Mouse (Mus musculus) neural tube, embryonic 15.5 days (tissue): ENCODE data around the gene Zc3h7a. TPM values are rescaled to one million over a fixed set of nuclear protein-coding genes. Genes with fewer than 3 reads are reported as not detected.
A peak's percentile ranks its signal among the peaks of the same experiment; 100 is the strongest.
"Not testable (repeated sequence)": the region's sequence is repeated elsewhere in the genome, so short reads cannot be mapped to it uniquely, and the experiment has no call there.

ENCODE experiments used
- ATAC-seq: fragments of 200-750 bp; cut with Nextera tagmentation; 2 replicates; pipeline ENCODE4 v1.8.0; 2017; ENCODE audit warnings: mild to moderate bottlenecking, moderate TSS enrichment, moderate library complexity; ENCODE audit not compliant: low FRiP score
- H3K27ac ChIP-seq: fragments of 300-500 bp; sonication (generic); replicated peaks from 2 replicates; pipeline ENCODE4 v1.5.1; 2015; ENCODE audit warnings: mild to moderate bottlenecking, inconsistent platforms
- H3K27me3 ChIP-seq: fragments of 300-500 bp; sonication (generic); replicated peaks from 2 replicates; pipeline ENCODE4 v1.6.1; 2015; ENCODE audit warnings: inconsistent platforms
- H3K36me3 ChIP-seq: fragments of 300-500 bp; sonication (generic); 2 replicates; pipeline ENCODE4 v1.6.1; 2015; ENCODE audit warnings: inconsistent platforms
- H3K4me1 ChIP-seq: fragments of 300-500 bp; sonication (generic); 2 replicates; pipeline ENCODE4 v1.6.1; 2015; ENCODE audit warnings: inconsistent platforms
- H3K4me2 ChIP-seq: fragments of 300-500 bp; sonication (generic); 2 replicates; pipeline ENCODE4 v1.6.1; 2015; ENCODE audit warnings: inconsistent platforms, mild to moderate bottlenecking, moderate library complexity
- H3K4me3 ChIP-seq: fragments of 300-500 bp; sonication (generic); replicated peaks from 2 replicates; pipeline ENCODE4 v1.5.1; 2015; ENCODE audit warnings: mild to moderate bottlenecking, inconsistent platforms
- H3K9ac ChIP-seq: fragments of 300-500 bp; sonication (generic); replicated peaks from 2 replicates; pipeline ENCODE4 v1.6.1; 2015; ENCODE audit warnings: mild to moderate bottlenecking, inconsistent platforms
- H3K9me3 ChIP-seq: fragments of 300-500 bp; sonication (generic); replicated peaks from 2 replicates; pipeline ENCODE4 v1.6.1; 2016; ENCODE audit warnings: inconsistent platforms
- WGBS: fragments of 180-500 bp; shearing (Covaris S2); methylation state at CpG from one replicate; pipeline ENCODE4 v1.1.7; 2015; ENCODE audit warnings: mixed read lengths; 5-methylcytosine and 5-hydroxymethylcytosine counted together
- polyA plus RNA-seq: library from polyadenylated mRNA; unstranded; fragments of >200 nt; fragmentation: Nextera tagmentation; extraction: Ambion mirVana; gene quantifications from 2 replicates; pipeline ENCODE4 v1.2.1, GENCODE M21; 2015

Zc3h7a gene
- polyA plus RNA-seq, 1 experiment from 2014 or later: 73.4 TPM

GRCm38 (mm10) chr16:11176884-11177244, 671 bp upstream of the Zc3h7a start:
- Histone ChIP-seq H3K36me3 (no peaks in the 10 kb centered on the region), H3K9me3 (no peaks in the 10 kb centered on the region), H3K27ac (peak overlapping the region; percentile 91), H3K4me3 (peak overlapping the region; percentile 86), H3K27me3 (0 out of 2 replicates have a peak, but pooled peaks cover 2% of the 10 kb centered on the region), H3K9ac (peak overlapping the region; percentile 86), H3K4me2 (peak overlapping the region; percentile 83), H3K4me1 (peaks cover 24% of the 10 kb centered on the region)
- 4% methylated on average over 4 of the region's 4 CpGs for WGBS
- ATAC-seq: no peak

DNA sequence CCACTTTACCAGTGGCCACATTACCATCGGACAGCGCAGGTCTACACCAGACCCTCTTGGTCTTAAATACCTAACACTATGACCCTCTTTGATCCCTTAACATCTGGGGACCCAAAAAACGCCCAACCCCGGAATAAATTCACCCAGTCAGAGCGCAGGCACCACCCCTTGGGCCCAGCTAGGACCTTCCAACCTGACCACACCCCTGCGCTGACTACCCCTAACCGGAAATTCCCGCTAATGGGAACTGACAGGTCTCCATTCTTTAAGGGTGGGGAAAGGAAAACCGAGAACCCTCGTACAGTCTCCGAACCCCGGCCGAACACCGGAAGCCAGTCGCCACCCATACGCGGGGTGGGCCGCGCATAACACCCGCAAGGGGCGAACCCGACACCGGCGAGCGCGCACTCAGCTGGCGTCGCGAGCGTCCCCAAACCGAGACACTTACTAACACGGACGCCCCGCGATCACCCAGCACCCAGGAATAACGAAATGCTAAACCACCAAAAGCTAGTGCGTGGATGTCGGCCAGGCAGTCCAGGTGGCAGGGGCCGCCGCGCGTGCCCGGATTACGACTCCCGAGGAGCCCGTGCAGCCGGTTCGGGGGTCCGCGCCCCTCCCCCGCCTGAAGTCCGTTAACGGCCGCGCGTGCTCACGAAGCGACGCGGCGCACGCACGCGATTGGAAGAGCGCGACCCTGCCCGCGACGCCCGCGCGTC, 545 bp downstream of the Zc3h7a start:
- Histone ChIP-seq H3K27ac (peak overlapping the region; percentile 91), H3K27me3 (0 out of 2 replicates have a peak, but pooled peaks cover 2% of the 10 kb centered on the region), H3K4me2 (peak overlapping the region; percentile 83), H3K36me3 (no peaks in the 10 kb centered on the region), H3K9me3 (no peaks in the 10 kb centered on the region), H3K4me3 (peak overlapping the region; percentile 86), H3K9ac (peak overlapping the region; percentile 86), H3K4me1 (peaks cover 24% of the 10 kb centered on the region)
- under 1% methylated on average over 51 of the region's 72 CpGs for WGBS
- peak; percentile 66 for ATAC-seq

- Histone ChIP-seq H3K4me1 (peaks cover 24% of the 10 kb centered on the region), H3K4me3 (peak overlapping the region; percentile 86), H3K9me3 (no peaks in the 10 kb centered on the region), H3K27ac (peak overlapping the region; percentile 91), H3K36me3 (no peaks in the 10 kb centered on the region), H3K27me3 (0 out of 2 replicates have a peak, but pooled peaks cover 2% of the 10 kb centered on the region), H3K9ac (peak overlapping the region; percentile 86), H3K4me2 (peak overlapping the region; percentile 83)
- WGBS: 8% methylated on average over 9 of the region's 9 CpGs
- ATAC-seq: no peak
Observed at GRCm38 (mm10) chr16:11175100-11175488, 1.1 kb downstream of the Zc3h7a start.

- Histone ChIP-seq H3K27ac (peak overlapping the region; percentile 91; the same call in 1 of the 2 replicates), H3K27me3 (0 out of 2 replicates have a peak, but pooled peaks cover 2% of the 10 kb centered on the region)
- WGBS: 7% methylated on average over 10 of the region's 10 CpGs
Observed at GRCm38 (mm10) chr16:11174671-11175081, 1.5 kb downstream of the Zc3h7a start.

DNA sequence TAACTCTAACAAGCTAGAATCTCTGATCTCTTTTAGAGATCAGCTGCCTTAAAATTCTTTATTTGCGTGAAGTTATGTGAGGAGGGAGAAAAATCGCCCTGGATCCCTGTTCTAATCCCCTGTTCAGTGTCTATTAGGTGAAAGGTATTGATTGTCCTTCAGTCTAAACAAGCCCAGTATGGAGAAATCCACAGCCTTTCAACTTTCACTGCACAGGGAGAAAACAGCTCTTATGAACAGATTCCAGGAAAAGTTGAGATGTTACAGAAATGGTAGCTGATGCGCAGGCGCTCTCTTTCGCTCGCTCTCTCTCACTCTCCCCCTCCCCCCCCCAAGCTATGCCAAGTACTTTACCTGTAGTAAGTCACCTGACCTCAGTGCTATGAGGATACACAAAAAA, 4.5 kb downstream of the Zc3h7a start:
- H3K27ac ChIP-seq: no peak overlapping the region
- peaks cover 18% of the 10 kb centered on the region for H3K4me1 ChIP-seq
- ATAC-seq: no peak
- 94% methylated on average over 6 of the region's 6 CpGs for WGBS
- no peaks in the 10 kb centered on the region for H3K9me3 ChIP-seq
- no peak overlapping the region for H3K4me2 ChIP-seq
- no peaks in the 10 kb centered on the region for H3K27me3 ChIP-seq
- H3K4me3 ChIP-seq: no peak overlapping the region
- no peak overlapping the region for H3K9ac ChIP-seq
- H3K36me3 ChIP-seq: no peaks in the 10 kb centered on the region

More at GRCm38 (mm10) chr16:11174671-11175081, 1.5 kb downstream of the Zc3h7a start:
- Histone ChIP-seq H3K36me3 (no peaks in the 10 kb centered on the region), H3K4me2 (peak overlapping the region; percentile 83), H3K4me1 (peaks cover 24% of the 10 kb centered on the region), H3K9me3 (no peaks in the 10 kb centered on the region), H3K9ac (peak overlapping the region; percentile 86; the same call in 1 of the 2 replicates), H3K4me3 (peak overlapping the region; percentile 86)
- ATAC-seq: no peak

DNA sequence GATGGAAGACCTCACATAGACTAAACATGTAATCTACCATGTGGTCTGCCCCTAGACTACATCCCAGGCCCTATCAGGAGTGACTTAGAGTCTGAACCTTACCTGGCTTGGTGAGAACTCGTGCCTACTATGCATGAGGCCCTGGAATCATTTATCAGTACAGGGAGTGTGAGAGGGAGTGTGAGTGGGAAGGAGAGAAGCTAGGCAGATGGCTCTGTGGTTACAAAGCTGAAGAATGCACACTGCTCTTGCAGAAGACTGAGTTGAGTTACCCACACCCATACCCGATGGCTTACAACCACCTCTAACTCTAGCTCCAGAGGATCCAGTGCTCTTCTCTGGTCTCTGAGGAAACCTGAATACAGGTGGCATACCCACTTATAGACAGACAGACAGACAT, 9.8 kb downstream of the Zc3h7a start:
- 95% methylated on average over 2 of the region's 2 CpGs for WGBS
- no peak overlapping the region for H3K27ac ChIP-seq
- H3K9me3 ChIP-seq: no peaks in the 10 kb centered on the region
- ATAC-seq: no peak
- H3K27me3 ChIP-seq: no peaks in the 10 kb centered on the region
- peaks cover 14% of the 10 kb centered on the region for H3K36me3 ChIP-seq
- H3K4me3 ChIP-seq: no peak overlapping the region
- no peak overlapping the region for H3K9ac ChIP-seq
- H3K4me2 ChIP-seq: no peak overlapping the region
- no peaks in the 10 kb centered on the region; the same call in 1 of the 2 replicates for H3K4me1 ChIP-seq

DNA sequence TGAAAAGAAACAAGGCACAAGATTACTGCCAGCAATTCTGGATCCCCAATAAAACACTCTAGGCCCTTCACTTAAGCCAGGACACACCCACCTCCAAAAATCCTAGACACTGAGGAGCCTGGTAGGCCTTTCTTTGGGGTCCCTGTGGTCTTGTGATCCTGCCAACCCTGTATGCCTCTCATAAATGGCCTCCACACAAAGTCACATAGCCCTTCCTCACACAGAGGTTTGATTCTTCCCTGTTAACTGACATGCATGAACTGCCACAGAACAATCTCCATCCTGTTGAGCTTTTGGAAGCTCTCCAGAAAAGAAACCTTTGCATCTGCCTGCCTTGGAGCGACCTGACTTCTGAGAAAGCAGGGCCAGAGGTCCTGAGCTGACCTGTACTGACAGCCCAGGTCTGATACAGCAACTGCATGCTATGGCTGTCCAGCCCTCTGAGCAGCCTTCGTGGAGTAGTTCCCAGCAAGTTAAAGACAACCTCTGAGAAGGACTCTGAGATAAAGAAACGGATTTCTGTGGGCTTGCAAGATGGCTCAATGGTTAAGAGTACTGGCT, 11.4 kb downstream of the Zc3h7a start:
- no peaks in the 10 kb centered on the region for H3K27me3 ChIP-seq
- H3K4me3 ChIP-seq: no peak overlapping the region
- 75% methylated on average over 3 of the region's 3 CpGs for WGBS
- no peak overlapping the region for H3K4me2 ChIP-seq
- H3K36me3 ChIP-seq: peaks cover 14% of the 10 kb centered on the region
- H3K4me1 ChIP-seq: no peaks in the 10 kb centered on the region
- no peak for ATAC-seq
- H3K27ac ChIP-seq: no peak overlapping the region; the same call in 1 of the 2 replicates
- H3K9ac ChIP-seq: no peak overlapping the region
- H3K9me3 ChIP-seq: no peaks in the 10 kb centered on the region

- H3K27ac ChIP-seq, H3K9me3 ChIP-seq, H3K4me3 ChIP-seq, H3K9ac ChIP-seq, H3K4me2 ChIP-seq, H3K4me1 ChIP-seq, ATAC-seq, H3K27me3 ChIP-seq: not testable (repeated sequence)
- 88% methylated on average over 2 of the region's 3 CpGs for WGBS
- H3K36me3 ChIP-seq: peaks cover 59% of the 10 kb centered on the region
Observed at GRCm38 (mm10) chr16:11157721-11158120, 18.5 kb downstream of the Zc3h7a start.

GRCm38 (mm10) chr16:11154500-11154899, 21.7 kb downstream of the Zc3h7a start:
- no peaks in the 10 kb centered on the region for H3K4me1 ChIP-seq
- H3K4me3 ChIP-seq: no peak overlapping the region
- H3K9me3 ChIP-seq: no peaks in the 10 kb centered on the region
- H3K9ac ChIP-seq: no peak overlapping the region
- H3K4me2 ChIP-seq: no peak overlapping the region
- no peak overlapping the region for H3K27ac ChIP-seq
- ATAC-seq: no peak
- peaks cover 68% of the 10 kb centered on the region for H3K36me3 ChIP-seq
- no peaks in the 10 kb centered on the region for H3K27me3 ChIP-seq

- peaks cover 57% of the 10 kb centered on the region for H3K36me3 ChIP-seq
- H3K4me2 ChIP-seq, H3K9me3 ChIP-seq, H3K27me3 ChIP-seq, H3K9ac ChIP-seq, H3K4me1 ChIP-seq, ATAC-seq, H3K4me3 ChIP-seq, H3K27ac ChIP-seq: not testable (repeated sequence)
- WGBS: 14% methylated on average over 56 of the region's 56 CpGs
Observed at GRCm38 (mm10) chr16:11143706-11144483, 32.3 kb downstream of the Zc3h7a start.

DNA sequence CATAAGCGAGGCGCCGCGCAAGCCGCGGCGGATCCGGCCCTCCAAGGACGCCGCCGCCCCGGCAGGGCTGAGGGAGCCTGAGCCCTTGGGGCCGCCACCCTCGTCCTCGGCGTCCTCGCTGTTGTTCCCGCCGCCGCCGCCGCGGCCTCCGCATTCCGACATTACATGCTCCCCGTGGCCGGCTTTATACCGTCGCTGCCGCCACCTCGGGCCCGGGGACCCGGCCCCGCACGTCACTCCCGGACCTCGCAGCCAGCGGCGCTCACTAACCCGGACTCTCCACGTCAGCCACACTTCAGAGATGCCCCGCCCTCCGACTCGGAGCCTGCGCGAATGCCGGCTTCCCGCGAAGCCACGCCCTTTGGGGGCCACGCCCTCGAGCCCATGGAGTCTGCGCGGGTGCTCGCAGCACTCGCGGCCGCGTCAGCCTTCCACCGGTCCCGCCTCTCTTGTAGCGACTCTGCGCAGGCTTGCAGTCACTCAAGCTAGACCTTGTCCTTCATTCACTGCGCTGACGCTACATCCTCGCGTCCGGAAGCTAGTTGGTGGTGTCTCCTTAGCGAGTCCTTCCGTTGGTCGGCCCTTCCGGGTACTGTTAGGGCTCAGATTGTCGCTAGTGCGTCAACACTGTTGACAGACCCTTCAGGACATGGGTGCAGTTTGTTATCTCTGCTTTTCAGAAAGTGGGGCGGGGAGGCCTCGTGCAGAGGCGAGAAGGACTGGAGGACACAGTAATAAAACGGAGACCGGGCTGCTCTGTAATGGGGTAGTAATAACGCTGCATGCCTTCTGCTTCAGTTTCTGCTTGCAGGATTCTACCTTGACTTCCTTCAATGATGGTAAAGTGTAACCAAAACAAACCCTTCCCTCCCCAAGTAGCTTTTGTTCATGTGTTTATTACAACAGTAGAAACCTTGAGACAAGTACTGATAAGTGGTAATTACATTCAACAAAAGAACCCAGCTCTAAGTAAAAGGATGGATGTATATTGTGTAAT, 41.5 kb downstream of the Zc3h7a start, which contains the start of gene Txndc11:
TSS of gene Txndc11 (minus strand) at position 303 of the 997 bp plus-strand sequence.
- ATAC-seq: peak; percentile 99
- WGBS: 0% methylated on average over 79 of the region's 80 CpGs
- Histone ChIP-seq H3K27ac (peak within 1 kb of the TSS; percentile 94), H3K36me3 (peaks cover 21% of the 10 kb centered on the region), H3K4me1 (peaks cover 29% of the 10 kb centered on the region), H3K9me3 (no peaks in the 10 kb centered on the region), H3K4me2 (peak within 1 kb of the TSS; percentile 61), H3K4me3 (peak within 1 kb of the TSS; percentile 87), H3K9ac (peak within 1 kb of the TSS; percentile 88), H3K27me3 (no peaks in the 10 kb centered on the region)
